Mouse (Mus musculus) MEL (cell line): Measurements from ENCODE around the gene Trappc10. TPM values are rescaled to one million over a fixed set of nuclear protein-coding genes. Genes with fewer than 3 reads are reported as not detected.

ENCODE experiments used
- DNase-seq: peaks from one replicate; pipeline ENCODE4 v3.0.0; 2011; ENCODE audit warnings: low read depth, low spot score
- H3K27ac ChIP-seq: 2 replicates; pipeline ENCODE4 v1.5.1; 2012; ENCODE audit warnings: low read depth, mild to moderate bottlenecking, control low read depth, low read length, moderate library complexity; ENCODE audit not compliant: control insufficient read depth
- H3K27me3 ChIP-seq, 2 experiments: fragments of 150-350 bp in 1 of 2; sonication (generic) in 1 of 2; 2 replicates each; pipeline ENCODE4 v1.6.1; 2012; ENCODE audit warnings: low read length in 2 of 2, mild to moderate bottlenecking in 2 of 2, improper control_type of control experiment in 1 of 2, moderate library complexity in 1 of 2; ENCODE audit not compliant: insufficient read depth in 2 of 2, control insufficient read depth in 1 of 2
- H3K36me3 ChIP-seq, 2 experiments: 2 replicates each; pipeline ENCODE4 v1.6.1; 2012 to 2014; ENCODE audit warnings: low read length in 2 of 2, improper control_type of control experiment in 1 of 2, inconsistent platforms in 1 of 2, mild to moderate bottlenecking in 1 of 2; ENCODE audit not compliant: insufficient read depth in 2 of 2, control insufficient read depth in 1 of 2
- H3K4me1 ChIP-seq, 2 experiments: fragments of 150-350 bp in 1 of 2; sonication (generic) in 1 of 2; 2 replicates each; pipeline ENCODE4 v1.6.1; 2012; ENCODE audit warnings: low read length in 2 of 2, improper control_type of control experiment in 1 of 2, mild to moderate bottlenecking in 1 of 2; ENCODE audit not compliant: insufficient read depth in 2 of 2, control insufficient read depth in 1 of 2
- H3K4me3 ChIP-seq, 2 experiments: fragments of 150-350 bp in 1 of 2; sonication (generic) in 1 of 2; 2 replicates each; pipeline ENCODE4 v1.5.1; 2012; ENCODE audit warnings: low read depth in 2 of 2, low read length in 2 of 2, mild to moderate bottlenecking in 2 of 2, moderate library complexity in 2 of 2, control low read depth in 1 of 2, improper control_type of control experiment in 1 of 2; ENCODE audit not compliant: control insufficient read depth in 1 of 2, insufficient read depth in 1 of 2
- H3K79me2 ChIP-seq: 2 replicates; pipeline ENCODE4 v1.6.1; 2012; ENCODE audit warnings: mild to moderate bottlenecking, low read length, moderate library complexity; ENCODE audit not compliant: control insufficient read depth, poor library complexity, insufficient read depth
- H3K9ac ChIP-seq: 2 replicates; pipeline ENCODE4 v1.6.1; 2012; ENCODE audit warnings: low read depth, mild to moderate bottlenecking, control low read depth, low read length, moderate library complexity; ENCODE audit not compliant: control insufficient read depth, poor library complexity, severe bottlenecking
- H3K9me3 ChIP-seq: fragments of 150-350 bp; sonication (generic); replicated peaks from 2 replicates; pipeline ENCODE4 v1.6.1; 2012; ENCODE audit warnings: mild to moderate bottlenecking, low read length, improper control_type of control experiment, moderate library complexity; ENCODE audit not compliant: insufficient read depth
- CHD1 ChIP-seq: IDR thresholded peaks from 2 replicates; pipeline ENCODE4 v1.6.1; 2012; ENCODE audit warnings: low read depth, mild to moderate bottlenecking, inconsistent platforms, low read length, improper control_type of control experiment
- CTCF ChIP-seq, 3 experiments: IDR thresholded peaks in 2 of 3; conservative IDR thresholded peaks in 1 of 3; 2 replicates each; pipeline ENCODE4 v1.5.1; 2011 to 2012; ENCODE audit warnings: low read length in 3 of 3, low read depth in 2 of 3, mild to moderate bottlenecking in 2 of 3, improper control_type of control experiment in 1 of 3, inconsistent platforms in 1 of 3, mixed read lengths in 1 of 3, moderate library complexity in 1 of 3; ENCODE audit not compliant: control insufficient read depth in 1 of 3, insufficient read depth in 1 of 3, poor library complexity in 1 of 3, severe bottlenecking in 1 of 3
- ELF1 ChIP-seq: IDR thresholded peaks from 2 replicates; pipeline ENCODE4 v1.6.1; 2014; ENCODE audit warnings: low read depth, mild to moderate bottlenecking, inconsistent platforms, low read length, improper control_type of control experiment, moderate library complexity
- HCFC1 ChIP-seq: IDR thresholded peaks from 2 replicates; pipeline ENCODE4 v1.6.1; 2012; ENCODE audit warnings: low read depth, mild to moderate bottlenecking, inconsistent platforms, low read length, improper control_type of control experiment, moderate library complexity
- KAT2A ChIP-seq: conservative IDR thresholded peaks from 2 replicates; pipeline ENCODE4 v1.6.1; 2012; ENCODE audit warnings: low read depth, low read length, improper control_type of control experiment, inconsistent platforms
- MAFK ChIP-seq: IDR thresholded peaks from 2 replicates; pipeline ENCODE4 v1.6.1; 2011; ENCODE audit warnings: low read depth, mild to moderate bottlenecking, low read length, improper control_type of control experiment, borderline replicate concordance
- MAX ChIP-seq: IDR thresholded peaks from 2 replicates; pipeline ENCODE4 v1.6.1; 2011; ENCODE audit warnings: low read length, improper control_type of control experiment
- MXI1 ChIP-seq: IDR thresholded peaks from 2 replicates; pipeline ENCODE4 v1.6.1; 2011; ENCODE audit warnings: mild to moderate bottlenecking, low read depth, low read length, improper control_type of control experiment
- NELFE ChIP-seq: IDR thresholded peaks from 2 replicates; pipeline ENCODE4 v1.6.1; 2011; ENCODE audit warnings: low read depth, low read length, improper control_type of control experiment
- POLR2AphosphoS2 ChIP-seq: IDR thresholded peaks from 2 replicates; pipeline ENCODE4 v1.6.1; 2011; ENCODE audit warnings: low read length, improper control_type of control experiment
- RAD21 ChIP-seq: IDR thresholded peaks from 2 replicates; pipeline ENCODE4 v1.6.1; 2011; ENCODE audit warnings: mild to moderate bottlenecking, low read depth, low read length, improper control_type of control experiment
- TCF12 ChIP-seq: IDR thresholded peaks from 2 replicates; pipeline ENCODE4 v1.6.1; 2014; ENCODE audit warnings: low read depth, mild to moderate bottlenecking, inconsistent platforms, low read length, improper control_type of control experiment, moderate library complexity
- UBTF ChIP-seq: IDR thresholded peaks from 2 replicates; pipeline ENCODE4 v1.6.1; 2012; ENCODE audit warnings: low read depth, mild to moderate bottlenecking, inconsistent platforms, low read length, improper control_type of control experiment, moderate library complexity, borderline replicate concordance; ENCODE audit not compliant: insufficient read depth
- USF2 ChIP-seq, 2 experiments: IDR thresholded peaks; 2 replicates each; pipeline ENCODE4 v1.6.1; 2011 to 2012; ENCODE audit warnings: improper control_type of control experiment in 2 of 2, low read length in 2 of 2, borderline replicate concordance in 1 of 2, inconsistent platforms in 1 of 2, low read depth in 1 of 2, mild to moderate bottlenecking in 1 of 2; ENCODE audit not compliant: insufficient read depth in 1 of 2
- ZMIZ1 ChIP-seq: IDR thresholded peaks from 2 replicates; pipeline ENCODE4 v1.6.1; 2012; ENCODE audit warnings: low read depth, mild to moderate bottlenecking, inconsistent platforms, low read length, improper control_type of control experiment, moderate library complexity
- ZNF384 ChIP-seq: IDR thresholded peaks from 2 replicates; pipeline ENCODE4 v1.6.1; 2012; ENCODE audit warnings: low read depth, mild to moderate bottlenecking, inconsistent platforms, low read length, improper control_type of control experiment
- polyA plus RNA-seq, 2 experiments: library from polyadenylated mRNA; stranded (reverse) in 1 of 2; unstranded in 1 of 2; fragments of >175 nt in 1 of 2; fragments of >200 nt in 1 of 2; gene quantifications; 2 replicates each; pipeline versions ENCODE4 v1.2.1 to v1.2.4; 2012; ENCODE audit warnings: low replicate concordance in 2 of 2, low read depth in 1 of 2; ENCODE audit not compliant: insufficient read length in 2 of 2, insufficient read depth in 1 of 2, missing spikeins in 1 of 2
- total RNA-seq: library from RNA; depleted of rRNA; stranded (reverse); fragments of 300-350 nt; gene quantifications from 2 replicates; pipeline ENCODE4 v1.2.3, GENCODE M21; 2012

Trappc10 gene
- total and polyA plus RNA-seq, 3 experiments: 26.1 to 35.5 TPM; not detected in 1

GRCm38 (mm10) chr10:78167333-78167732 is 77.1 kb downstream of the Trappc10 start:
- peaks cover 0 to 16% of the 10 kb centered on the region in 2 experiments; a peak in 2 of 4 replicates for H3K4me1 ChIP-seq
- H3K9ac ChIP-seq: no peak overlapping the region
- DNase-seq: no peak
- no peak overlapping the region for H3K4me3 ChIP-seq
- H3K27me3 ChIP-seq: no peaks in the 10 kb centered on the region
- TF ChIP-seq TCF12 (no peak), MAX (no peak), MXI1 (no peak), CTCF (IDR thresholded peaks at IDR 0.05 in 2 of 3, conservative IDR thresholded peaks at IDR 0.05 in 1 of 3; ENCODE audit: control insufficient read depth in 1 of 3, insufficient read depth in 1 of 3, low read depth in 2 of 3, low read length in 3 of 3, poor library complexity in 1 of 3, severe bottlenecking in 1 of 3) (no peak), UBTF (no peak), KAT2A (no peak), ZMIZ1 (no peak), ELF1 (no peak), POLR2AphosphoS2 (no peak)
- H3K79me2 ChIP-seq: peaks cover 5% of the 10 kb centered on the region; the same call in 1 of the 2 replicates
- H3K9me3 ChIP-seq: no peaks in the 10 kb centered on the region
- H3K36me3 ChIP-seq: peaks cover 0 to 9% of the 10 kb centered on the region in 2 experiments; a peak in 3 of 4 replicates
- H3K27ac ChIP-seq: no peak overlapping the region

- peaks cover 0 to 16% of the 10 kb centered on the region in 2 experiments; a peak in 2 of 4 replicates for H3K4me1 ChIP-seq
- H3K27ac ChIP-seq: no peak overlapping the region
- TF ChIP-seq RAD21: no peak
- no peak for TF ChIP-seq HCFC1
- no peak for TF ChIP-seq ZNF384
- TF ChIP-seq MAFK: no peak
- TF ChIP-seq USF2 (IDR thresholded peaks at IDR 0.05; ENCODE audit: borderline replicate concordance in 1 of 2, insufficient read depth in 1 of 2, low read depth in 1 of 2, low read length in 2 of 2): no peak
- TF ChIP-seq ELF1: no peak
- TF ChIP-seq MAX: no peak
- no peak for TF ChIP-seq NELFE
- TF ChIP-seq CHD1: no peak
- H3K9ac ChIP-seq: no peak overlapping the region
- no peaks in the 10 kb centered on the region for H3K27me3 ChIP-seq
- peaks cover 5% of the 10 kb centered on the region; the same call in 1 of the 2 replicates for H3K79me2 ChIP-seq
- H3K4me3 ChIP-seq: no peak overlapping the region
- no peak for DNase-seq
- peaks cover 0 to 9% of the 10 kb centered on the region in 2 experiments; a peak in 2 of 4 replicates for H3K36me3 ChIP-seq
- no peaks in the 10 kb centered on the region for H3K9me3 ChIP-seq
Observed at GRCm38 (mm10) chr10:78165256-78166005, 79.0 kb downstream of the Trappc10 start.
